Mouse (Mus musculus): ENCODE data around the gene Olfr312.
A peak's percentile ranks its signal among the peaks of the same experiment; 100 is the strongest.
"Not testable (repeated sequence)": the region's sequence is repeated elsewhere in the genome, so short reads cannot be mapped to it uniquely, and the experiment has no call there.

Olfr312 gene

DNA sequence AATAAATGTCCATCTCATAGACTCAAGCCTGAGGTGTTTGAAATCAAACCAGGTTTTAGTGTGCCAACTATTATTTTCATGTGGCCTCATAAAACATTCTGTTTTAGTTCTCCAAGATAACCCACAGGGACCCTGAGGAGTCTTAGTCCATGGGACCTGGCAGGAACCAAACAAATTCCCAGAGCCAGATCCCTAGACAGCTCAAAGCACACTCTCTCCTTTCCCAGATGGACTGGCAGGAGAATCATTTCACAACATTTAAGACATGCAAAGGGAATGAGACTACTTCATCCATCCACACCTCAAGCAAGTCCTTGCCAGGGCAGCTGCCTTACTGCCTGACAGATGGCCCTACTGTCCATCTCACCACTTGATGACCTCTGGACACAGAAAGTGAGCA is at the start of gene Olfr312:
TSS of gene Olfr312 (plus strand) at position 301 of the 400 bp plus-strand sequence.
- DNase-seq (ENCODE audit: low read depth, low spot score), result not testable (repeated sequence)

DNA sequence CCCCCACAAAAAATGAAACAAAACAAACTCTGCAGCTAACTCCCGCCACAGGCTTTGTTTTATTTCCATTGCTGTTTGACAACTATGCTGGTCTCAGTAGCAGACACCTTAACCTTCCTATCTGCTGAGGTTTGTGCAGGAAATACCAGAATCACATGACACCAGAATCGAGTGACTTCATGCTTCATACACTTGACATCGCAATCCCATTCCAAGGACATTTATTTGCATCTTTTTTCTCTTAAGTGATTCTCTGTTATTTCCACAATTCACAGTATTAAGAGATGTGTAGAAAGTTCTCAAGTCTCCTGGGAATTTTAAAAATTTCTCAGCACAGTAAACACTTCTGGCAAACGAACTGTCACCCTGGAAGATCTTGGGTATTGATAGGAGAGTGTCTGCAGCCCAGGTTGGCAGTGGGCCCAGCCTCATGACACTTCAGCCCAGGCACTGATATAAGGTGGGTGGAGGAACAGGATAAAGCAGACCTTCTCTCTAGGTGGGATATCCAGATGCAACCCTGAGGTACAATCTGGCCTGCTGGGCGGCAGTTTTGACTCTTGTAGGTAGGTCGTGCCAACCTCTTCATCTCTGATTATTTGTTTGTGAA is 46.5 kb upstream of the Olfr312 start, which contains the start of gene Olfr314:
TSS of gene Olfr314 (plus strand) at position 473 of the 610 bp plus-strand sequence.
- no peak for DNase-seq (ENCODE audit: low read depth, low spot score)

DNA sequence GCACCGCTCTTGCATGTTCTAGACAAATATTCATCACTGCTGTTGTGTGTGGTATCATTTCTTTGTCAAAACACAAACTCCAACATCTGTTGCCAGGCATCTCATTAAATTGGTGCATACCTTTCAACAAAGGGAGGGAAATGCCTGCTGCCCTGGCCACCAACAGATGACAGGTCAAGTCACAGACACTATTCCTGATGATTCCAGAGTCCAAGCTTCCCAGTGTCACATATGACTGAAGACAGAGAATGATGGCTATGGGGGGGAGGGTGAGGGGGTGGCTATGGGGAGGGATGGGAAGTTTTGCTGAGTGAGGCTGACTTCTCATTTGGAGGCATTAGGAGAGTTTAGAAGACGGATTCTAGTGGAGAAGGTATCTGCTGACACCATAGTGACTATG is 44.9 kb upstream of the Olfr312 start:
- no peak for DNase-seq (ENCODE audit: low read depth, low spot score)

DNA sequence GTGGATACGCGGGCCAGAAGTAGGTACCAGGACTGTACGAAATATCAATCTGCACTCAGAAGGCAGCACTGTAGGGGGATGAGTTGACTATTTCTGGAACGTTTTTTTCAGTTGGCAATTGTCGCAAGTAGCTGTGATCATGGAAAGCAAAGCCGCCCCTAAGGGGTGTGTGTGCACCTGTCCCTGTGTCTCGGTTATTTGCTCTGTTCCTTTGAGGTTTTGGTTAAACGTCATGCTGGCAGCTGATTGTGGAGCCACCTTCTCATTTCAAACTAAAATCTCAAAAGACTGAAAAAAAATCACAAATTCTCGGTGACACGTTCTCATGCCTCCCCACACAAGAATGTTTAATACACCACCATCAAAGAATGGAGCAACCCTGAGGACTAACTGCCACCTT is 41.4 kb upstream of the Olfr312 start:
- no peak for DNase-seq (ENCODE audit: low read depth, low spot score)

DNA sequence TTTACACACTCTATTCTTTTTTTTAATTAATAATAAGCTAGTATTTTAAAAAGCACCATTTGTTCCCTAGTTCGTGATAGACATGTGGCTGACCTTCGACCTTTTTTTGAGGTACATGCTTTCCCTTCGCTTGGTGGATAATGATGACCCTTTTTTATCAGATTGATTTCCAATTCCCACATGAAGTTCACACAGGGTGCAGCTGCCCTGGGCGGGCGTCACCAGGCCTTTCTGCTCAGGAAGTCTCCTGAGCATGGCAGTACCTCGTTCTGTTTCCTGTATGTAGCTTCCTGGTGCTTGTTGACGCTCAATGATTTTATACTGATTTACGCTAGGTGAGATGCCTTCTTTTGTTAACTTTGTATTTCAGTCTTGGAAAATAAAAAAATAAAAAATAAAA is 40.7 kb upstream of the Olfr312 start:
- DNase-seq (ENCODE audit: low read depth, low spot score), result no peak

DNA sequence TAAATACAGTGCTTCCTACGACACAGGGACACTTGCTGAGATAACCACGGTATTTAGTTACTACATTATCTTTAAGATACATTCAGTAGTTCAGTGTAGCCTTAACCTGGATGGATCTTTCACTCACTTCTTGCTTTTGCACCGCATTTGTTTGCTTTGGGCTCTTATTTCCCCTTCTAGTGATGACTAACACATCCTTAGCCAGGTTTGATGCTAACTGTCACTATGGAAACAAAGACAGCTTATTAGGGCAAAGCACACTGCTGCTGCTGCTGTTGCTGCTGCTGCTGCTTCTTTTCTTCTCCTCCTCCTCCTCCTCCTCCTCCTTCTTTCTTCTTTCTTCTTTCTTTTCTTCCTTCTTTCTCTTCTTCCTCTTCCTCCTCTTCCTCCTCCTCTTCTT is 39.5 kb upstream of the Olfr312 start:
- no peak for DNase-seq (ENCODE audit: low read depth, low spot score)

DNA sequence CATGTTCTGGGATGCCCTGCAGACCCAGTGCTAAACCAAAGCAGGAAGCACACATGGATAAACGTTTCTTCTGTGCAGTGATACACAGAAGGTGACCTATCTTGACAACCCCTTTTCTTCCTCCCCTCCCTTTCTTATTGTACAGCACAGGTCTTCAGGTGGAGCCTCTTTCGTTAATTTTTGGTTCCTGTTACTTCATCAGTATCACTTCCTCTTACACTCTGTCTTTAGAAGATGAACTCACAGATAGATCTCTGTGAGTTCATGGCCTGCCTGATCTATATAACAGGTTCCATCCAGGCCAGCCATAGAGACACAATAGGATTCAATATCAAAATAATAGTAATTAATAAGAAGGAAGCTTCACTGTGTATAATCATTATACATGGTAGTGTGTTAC is 39.0 kb upstream of the Olfr312 start:
- no peak for DNase-seq (ENCODE audit: low read depth, low spot score)

GRCm38 (mm10) chr11:58790646-58791045 is 38.4 kb upstream of the Olfr312 start:
- no peak for DNase-seq (ENCODE audit: low read depth, low spot score)

DNA sequence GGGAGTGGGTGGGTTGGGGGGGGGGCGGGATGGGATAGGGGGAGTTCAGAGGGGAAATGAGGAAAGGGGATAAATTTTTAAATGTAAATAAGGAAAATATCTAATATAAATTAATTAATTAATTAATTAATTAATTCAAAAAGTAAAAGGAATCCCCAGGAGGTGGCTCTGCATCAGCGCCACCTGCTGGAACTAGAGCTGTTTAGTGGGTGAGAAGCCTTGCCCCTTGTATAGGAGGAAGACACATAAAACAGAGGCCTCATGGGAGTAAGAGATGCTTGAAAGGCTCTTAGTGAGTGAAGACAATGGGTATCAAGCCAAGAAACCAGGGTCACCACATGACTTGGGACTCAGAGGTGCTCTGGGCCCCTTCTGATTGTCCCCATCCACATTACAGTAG is 33.2 kb upstream of the Olfr312 start:
- no peak for DNase-seq (ENCODE audit: low read depth, low spot score)

- DNase-seq (ENCODE audit: low read depth, low spot score), result peak; percentile 69
These were observed 32.2 kb upstream of the Olfr312 start for GRCm38 (mm10) chr11:58796850-58797249.

DNA sequence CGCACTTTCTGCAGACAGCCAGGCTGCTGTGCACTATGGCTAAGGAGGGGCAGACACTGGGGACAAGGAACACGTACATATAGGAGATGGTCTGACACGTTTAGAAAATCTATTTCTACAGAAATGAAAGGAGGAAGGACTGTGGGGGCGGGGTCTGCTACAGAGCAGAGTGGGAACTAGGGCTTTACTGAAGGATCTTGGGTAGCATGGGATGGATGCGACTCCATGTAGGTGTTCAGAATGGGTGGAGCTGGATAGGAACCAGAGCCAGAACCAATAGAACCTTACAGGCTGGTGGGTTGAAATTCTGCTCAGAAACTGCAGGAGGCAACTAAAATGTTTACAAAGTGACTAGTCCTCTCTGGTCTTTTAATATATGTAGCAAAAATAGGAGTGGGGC is 29.3 kb upstream of the Olfr312 start:
- peak; percentile 19 for DNase-seq (ENCODE audit: low read depth, low spot score)

GRCm38 (mm10) chr11:58801558-58802228 is 27.3 kb upstream of the Olfr312 start, which contains the start of gene Fam183b:
TSS of gene Fam183b (minus strand) at chr11:58801960.
- peak; percentile 34 for DNase-seq (ENCODE audit: low read depth, low spot score)

GRCm38 (mm10) chr11:58803871-58804270 is 25.2 kb upstream of the Olfr312 start:
- DNase-seq (ENCODE audit: low read depth, low spot score), result no peak

DNA sequence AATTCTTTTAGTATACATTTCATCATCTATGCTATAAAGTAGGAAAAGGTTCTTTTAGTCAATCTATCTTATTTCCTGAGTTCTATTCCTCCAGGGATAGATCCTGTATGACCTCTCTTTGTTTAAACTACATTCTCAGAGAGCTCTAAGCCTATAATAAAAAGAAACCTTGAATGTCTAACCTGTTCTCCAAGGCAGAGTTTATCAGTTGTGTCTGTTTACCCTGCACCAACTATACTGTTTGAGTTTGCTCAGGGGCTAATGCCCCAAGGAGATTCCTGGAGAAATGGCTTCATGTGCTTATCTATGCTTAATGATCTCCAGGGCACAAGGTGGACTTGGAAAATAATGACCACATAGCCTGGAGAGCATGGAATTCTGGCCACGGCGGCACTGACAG is 24.6 kb upstream of the Olfr312 start:
- no peak for DNase-seq (ENCODE audit: low read depth, low spot score)

- no peak for DNase-seq (ENCODE audit: low read depth, low spot score)
These were observed 17.0 kb upstream of the Olfr312 start for GRCm38 (mm10) chr11:58812001-58812400.

DNA sequence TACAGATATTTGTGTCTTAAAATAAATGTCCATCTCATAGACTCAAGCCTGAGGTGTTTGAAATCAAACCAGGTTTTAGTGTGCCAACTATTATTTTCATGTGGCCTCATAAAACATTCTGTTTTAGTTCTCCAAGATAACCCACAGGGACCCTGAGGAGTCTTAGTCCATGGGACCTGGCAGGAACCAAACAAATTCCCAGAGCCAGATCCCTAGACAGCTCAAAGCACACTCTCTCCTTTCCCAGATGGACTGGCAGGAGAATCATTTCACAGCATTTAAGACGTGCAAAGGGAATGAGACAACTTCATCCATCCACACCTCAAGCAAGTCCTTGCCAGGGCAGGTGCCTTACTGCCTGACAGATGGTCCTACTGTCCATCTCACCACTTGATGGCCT is 14.3 kb upstream of the Olfr312 start, which contains the start of gene Olfr313:
TSS of gene Olfr313 (plus strand) at position 301 of the 400 bp plus-strand sequence.
- not testable (repeated sequence) for DNase-seq (ENCODE audit: low read depth, low spot score)

GRCm38 (mm10) chr11:58815676-58816075 is 13.4 kb upstream of the Olfr312 start:
- no peak for DNase-seq (ENCODE audit: low read depth, low spot score)

DNA sequence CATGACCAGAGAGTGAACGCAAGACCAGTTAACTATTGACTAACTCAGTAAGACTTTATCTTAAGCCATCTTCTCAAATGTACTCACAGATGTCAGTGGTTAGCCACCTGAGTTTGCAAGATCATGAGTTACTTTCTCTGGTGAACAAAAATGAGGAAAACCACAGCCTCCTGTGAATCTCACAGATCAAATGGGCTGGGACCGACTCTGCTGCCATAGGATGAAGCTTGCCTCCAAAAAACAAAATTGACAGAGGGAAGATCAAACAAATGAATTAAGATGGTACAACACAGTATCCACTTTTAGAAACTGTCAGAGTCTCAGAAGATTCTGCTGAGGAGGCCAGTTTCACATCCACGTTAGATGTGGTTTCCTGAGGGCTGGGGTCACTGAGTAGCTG is 727 bp downstream of the Olfr312 start:
- no peak for DNase-seq (ENCODE audit: low read depth, low spot score)

GRCm38 (mm10) chr11:58832541-58832940 is 3.5 kb downstream of the Olfr312 start:
- not testable (repeated sequence) for DNase-seq (ENCODE audit: low read depth, low spot score)

DNA sequence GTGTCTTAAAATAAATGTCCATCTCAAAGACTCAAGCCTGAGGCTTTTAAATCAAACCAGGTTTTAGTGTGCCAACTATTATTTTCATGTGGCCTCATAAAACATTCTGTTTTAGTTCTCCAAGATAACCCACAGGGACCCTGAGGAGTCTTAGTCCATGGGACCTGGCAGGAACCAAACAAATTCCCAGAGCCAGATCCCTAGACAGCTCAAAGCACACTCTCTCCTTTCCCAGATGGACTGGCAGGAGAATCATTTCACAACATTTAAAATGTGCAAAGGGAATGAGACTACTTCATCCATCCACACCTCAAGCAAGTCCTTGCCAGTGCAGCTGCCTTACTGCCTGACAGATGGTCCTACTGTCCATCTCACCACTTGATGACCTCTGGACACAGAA is 9.9 kb downstream of the Olfr312 start, which contains the start of gene Olfr311:
TSS of gene Olfr311 (plus strand) at position 301 of the 400 bp plus-strand sequence.
- not testable (repeated sequence) for DNase-seq (ENCODE audit: low read depth, low spot score)

GRCm38 (mm10) chr11:58846919-58847461 is 18.0 kb downstream of the Olfr312 start, which contains the start of gene Gm12258:
TSS of gene Gm12258 (plus strand) at chr11:58847158.
- peak; percentile 99 for DNase-seq (ENCODE audit: low read depth, low spot score)

DNA sequence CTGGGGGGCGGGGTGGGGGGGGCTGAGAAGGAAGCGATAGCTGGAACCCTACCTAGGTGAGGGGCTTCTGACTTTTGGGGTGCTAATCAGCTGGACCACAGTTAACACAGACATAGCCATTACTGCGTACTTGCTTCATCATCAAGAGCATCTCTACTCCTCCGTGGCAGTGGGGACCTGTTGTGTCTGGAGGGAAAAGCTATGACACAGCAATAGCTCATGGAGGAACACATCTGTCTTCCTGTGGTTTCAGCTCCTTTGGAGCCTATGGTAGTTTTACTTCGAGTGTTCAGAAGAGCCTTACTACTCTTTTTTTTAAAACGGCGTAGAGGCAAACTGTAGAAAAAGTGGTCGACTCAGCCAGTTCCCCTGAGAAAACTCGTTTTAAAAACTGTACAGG is 18.6 kb downstream of the Olfr312 start:
- DNase-seq (ENCODE audit: low read depth, low spot score), result no peak

DNA sequence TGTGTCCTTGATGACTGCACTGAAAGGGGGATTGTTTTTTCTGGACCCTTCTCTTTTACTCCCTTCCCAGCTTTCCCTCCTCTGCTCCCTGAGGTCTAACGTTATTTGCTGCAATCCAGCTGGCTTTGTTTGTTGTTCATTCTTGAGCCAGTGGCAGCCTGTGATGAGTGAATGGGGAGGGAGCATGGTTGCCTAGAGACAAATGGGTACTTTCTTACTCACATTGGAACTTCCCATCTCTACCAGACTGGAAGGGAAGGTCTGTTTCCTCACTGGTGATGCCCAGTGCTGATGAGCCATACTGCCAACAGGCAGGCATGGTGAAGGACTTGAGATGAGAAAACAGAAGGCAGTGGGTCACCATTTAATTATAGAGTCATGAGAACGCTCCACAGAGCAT is 20.7 kb downstream of the Olfr312 start:
- no peak for DNase-seq (ENCODE audit: low read depth, low spot score)

Measured in telencephalon, adult 2 months (tissue).